Mouse (Mus musculus): ENCODE data around the gene Rab43.

DNA sequence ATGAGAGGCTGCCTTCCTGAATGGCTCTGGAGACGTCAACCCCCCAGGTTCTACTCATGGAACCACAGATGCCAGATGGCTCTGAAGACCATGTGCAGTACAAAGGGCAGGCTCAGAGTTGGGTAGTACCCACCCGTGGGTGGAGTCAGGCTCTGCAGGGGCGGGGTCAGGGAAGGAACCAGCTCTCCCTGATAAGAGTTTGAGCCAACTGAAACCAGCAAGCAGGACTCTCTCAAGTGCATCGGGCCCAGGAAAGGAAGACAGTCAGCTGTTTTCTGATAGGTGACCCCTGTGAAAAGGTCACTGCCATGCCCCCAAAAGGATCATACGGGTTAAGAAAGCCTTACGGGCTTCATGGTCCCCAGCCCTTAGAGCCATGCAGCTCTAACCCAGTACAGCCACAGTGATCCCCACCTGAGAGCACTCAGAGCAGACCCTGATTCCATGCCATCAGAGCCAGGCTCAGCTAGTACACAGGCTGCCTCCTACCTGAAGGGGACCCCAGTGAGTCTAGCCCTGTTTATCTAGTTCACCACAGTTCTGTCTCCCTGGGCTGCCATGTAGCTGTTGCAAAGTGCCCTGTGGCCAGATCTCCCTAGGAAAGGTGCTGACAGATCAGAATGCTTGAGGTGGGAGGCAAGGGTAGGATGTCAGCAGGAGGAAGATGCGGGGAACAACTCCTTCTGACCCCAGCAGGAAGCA is 21.0 kb downstream of the Rab43 start:
- TF ChIP-seq CTCF (IDR thresholded peaks at IDR 0.05; ENCODE audit: low read depth, low read length): no peak
- TF ChIP-seq POLR2A (IDR thresholded peaks at IDR 0.05; ENCODE audit: insufficient read depth, low read length): no peak

All from ES-Bruce4 (cell line).